Mouse (Mus musculus) layer of hippocampus, adult 8-10 months (tissue): ENCODE results near the gene Htr6. TPM values are rescaled to one million over a fixed set of nuclear protein-coding genes. Genes with fewer than 3 reads are reported as not detected.

Experiments
- DNase-seq, 2 experiments: peaks; one replicate each; pipeline ENCODE4 v3.0.0; 2022; ENCODE audit warnings: low spot score in 2 of 2
- total RNA-seq, 4 experiments: library from RNA; stranded (reverse); gene quantifications; 2 replicates each; pipeline ENCODE4 v1.2.4; 2022

Htr6 gene
- 1 to 10 TPM; 7.0 to 8.3 (median 8.0) TPM for total RNA-seq

GRCm38 (mm10) chr4:139075041-139075711, at the start of gene Htr6:
Htr6 (minus strand) TSS chr4:139075570.
- DNase-seq: no peak

GRCm38 (mm10) chr4:139124940-139125339, 49.6 kb upstream of the Htr6 start:
- no peak for DNase-seq

- no peak for DNase-seq
Measured at GRCm38 (mm10) chr4:139122557-139122956, 47.2 kb upstream of the Htr6 start.

GRCm38 (mm10) chr4:139120998-139121397, 45.6 kb upstream of the Htr6 start:
- no peak for DNase-seq

GRCm38 (mm10) chr4:139120281-139120814, 45.0 kb upstream of the Htr6 start:
- DNase-seq: no peak

GRCm38 (mm10) chr4:139116356-139117063, 41.1 kb upstream of the Htr6 start:
- no peak for DNase-seq

- no peak for DNase-seq
Measured at GRCm38 (mm10) chr4:139115721-139116120, 40.4 kb upstream of the Htr6 start.

GRCm38 (mm10) chr4:139112482-139112881, 37.1 kb upstream of the Htr6 start:
- no peak for DNase-seq

- DNase-seq: no peak
Measured at GRCm38 (mm10) chr4:139111421-139111820, 36.1 kb upstream of the Htr6 start.

GRCm38 (mm10) chr4:139110858-139111257, 35.5 kb upstream of the Htr6 start:
- DNase-seq: no peak

GRCm38 (mm10) chr4:139105453-139105852, 30.1 kb upstream of the Htr6 start:
- no peak for DNase-seq

- DNase-seq: no peak
Measured at GRCm38 (mm10) chr4:139101546-139101945, 26.2 kb upstream of the Htr6 start.

- DNase-seq: no peak
Measured at GRCm38 (mm10) chr4:139100326-139100725, 25.0 kb upstream of the Htr6 start.

GRCm38 (mm10) chr4:139096201-139096600, 20.8 kb upstream of the Htr6 start:
- no peak for DNase-seq

GRCm38 (mm10) chr4:139095406-139095805, 20.0 kb upstream of the Htr6 start:
- no peak for DNase-seq

GRCm38 (mm10) chr4:139093196-139093530, 17.8 kb upstream of the Htr6 start:
- no peak for DNase-seq

- DNase-seq: no peak
Measured at GRCm38 (mm10) chr4:139092356-139093195, 17.2 kb upstream of the Htr6 start, which contains the start of gene Nbl1. Nbl1 (minus strand) TSS chr4:139092993.

- no peak for DNase-seq
Measured at GRCm38 (mm10) chr4:139091478-139092355, 16.3 kb upstream of the Htr6 start.

- no peak for DNase-seq
Measured at GRCm38 (mm10) chr4:139091066-139091465, 15.7 kb upstream of the Htr6 start.

GRCm38 (mm10) chr4:139090303-139090940, 15.1 kb upstream of the Htr6 start:
- DNase-seq: no peak
